Mouse (Mus musculus) left cerebral cortex, adult 18-20 months (tissue): ENCODE measurements around the gene Mkrn2os. TPM values are rescaled to one million over a fixed set of nuclear protein-coding genes. Genes with fewer than 3 reads are reported as not detected.
"Not testable (repeated sequence)": the region's sequence is repeated elsewhere in the genome, so short reads cannot be mapped to it uniquely, and the experiment has no call there.

ENCODE experiments used
- DNase-seq, 2 experiments: peaks; one replicate each; pipeline ENCODE4 v3.0.0; 2021 to 2022; ENCODE audit warnings: low spot score in 2 of 2, mixed read lengths in 1 of 2
- long read RNA-seq, 2 experiments: library from polyadenylated mRNA; stranded (forward); transcript quantifications; one replicate each; pipeline ENCODE4 v2.0.0; 2021
- total RNA-seq, 2 experiments: library from RNA; stranded (reverse); gene quantifications; 2 replicates each; pipeline ENCODE4 v1.2.3; 2021

Mkrn2os gene
- not detected for total RNA-seq
- long read RNA-seq, experiment 1, partial matches to known transcripts, result 0 of 1 reads
- long read RNA-seq, experiment 1, other reads (novel, unspliced or antisense), result 1 of 1 reads
- long read RNA-seq, experiment 2, result 0 reads

DNA sequence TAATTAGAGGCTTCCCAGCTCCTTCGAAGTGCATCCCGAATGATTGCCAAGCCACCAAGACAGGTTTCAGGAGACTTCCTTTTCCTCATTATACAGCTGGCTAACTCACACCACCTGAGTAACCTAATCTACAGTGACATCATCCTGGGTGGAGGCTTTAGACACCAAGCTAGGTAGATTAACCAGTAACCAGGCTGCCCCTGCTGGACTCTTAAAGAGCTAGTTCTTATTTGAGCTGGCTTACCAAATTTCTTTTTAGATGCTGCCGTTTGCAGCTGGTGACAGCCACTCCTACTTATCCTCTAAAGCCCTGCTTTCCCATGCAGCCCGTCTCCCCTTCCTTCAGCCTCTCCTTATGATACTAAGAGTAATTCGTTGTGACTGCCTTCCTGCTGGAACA, at the start of gene Mkrn2os:
Mkrn2os (minus strand) TSS at position 119 of the 400 bp plus-strand sequence.
- no peak for DNase-seq

- not testable (repeated sequence) for DNase-seq
These were observed 45.8 kb upstream of the Mkrn2os start for GRCm38 (mm10) chr6:115638188-115638587.

GRCm38 (mm10) chr6:115634015-115634414, 41.6 kb upstream of the Mkrn2os start:
- DNase-seq, result no peak

GRCm38 (mm10) chr6:115631056-115631795, 38.9 kb upstream of the Mkrn2os start:
- DNase-seq, result no peak

DNA sequence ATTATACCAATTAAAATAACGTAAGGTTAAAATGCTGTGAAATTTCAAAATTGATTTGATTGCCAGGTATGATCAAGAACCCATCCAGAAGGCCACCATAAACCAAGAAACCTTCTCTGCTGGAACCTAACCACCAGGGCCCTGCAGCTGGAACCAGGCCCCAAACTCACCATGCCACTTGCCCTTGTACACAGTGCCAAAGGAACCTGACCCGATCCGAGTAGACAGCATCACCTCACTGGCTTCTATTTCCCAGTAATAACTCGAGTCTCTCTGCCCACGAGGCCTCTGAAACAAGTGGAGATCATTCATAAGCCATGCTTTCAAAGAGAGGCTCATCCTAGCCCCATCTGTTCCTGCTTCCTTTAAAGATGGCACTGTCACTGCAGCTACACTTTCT, 33.7 kb upstream of the Mkrn2os start:
- no peak for DNase-seq

- DNase-seq, result no peak
These were observed 28.6 kb upstream of the Mkrn2os start for GRCm38 (mm10) chr6:115620942-115621341.

- DNase-seq, result no peak
These were observed 27.4 kb upstream of the Mkrn2os start for GRCm38 (mm10) chr6:115619818-115620217.

DNA sequence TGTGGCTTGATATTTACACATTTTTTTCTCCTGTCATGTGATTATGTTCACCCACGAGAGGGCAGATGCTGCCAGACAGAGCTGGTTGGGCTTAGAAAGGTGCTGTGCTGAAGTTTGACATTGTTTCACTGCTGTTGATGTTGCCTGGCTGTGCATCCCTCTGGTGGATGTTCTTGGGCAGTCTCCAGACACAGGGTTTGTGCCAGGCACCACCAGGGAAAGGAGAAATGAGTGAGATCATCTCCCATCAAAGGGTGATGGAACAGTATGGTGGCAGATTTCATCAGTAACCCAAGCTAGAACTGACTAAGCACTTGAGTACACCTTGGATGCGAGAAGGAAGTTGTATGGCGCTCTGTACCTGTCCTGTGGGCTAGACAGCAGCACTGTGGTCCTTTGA, 23.6 kb upstream of the Mkrn2os start:
- no peak for DNase-seq

DNA sequence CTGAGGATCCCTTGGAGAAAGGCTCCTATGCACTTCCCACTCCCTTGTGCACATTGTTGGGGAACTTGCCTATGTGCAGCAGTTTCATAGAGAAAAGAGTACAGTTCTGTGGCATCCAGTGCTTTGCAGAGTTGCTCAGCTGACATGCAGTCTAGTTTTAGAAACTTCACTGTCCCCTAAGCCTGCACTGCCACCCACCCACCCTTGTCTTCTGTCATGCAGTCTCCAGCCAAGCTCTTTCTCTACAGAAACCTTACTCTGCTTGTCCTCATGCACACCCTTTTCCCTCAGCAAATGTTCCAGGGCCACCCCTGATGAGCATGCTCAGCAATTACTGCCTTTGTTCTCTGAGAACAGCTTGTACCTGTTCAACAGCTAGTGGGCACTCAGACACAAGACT, 21.4 kb upstream of the Mkrn2os start:
- peak in 1 of 2 experiments; percentile 34 for DNase-seq

DNA sequence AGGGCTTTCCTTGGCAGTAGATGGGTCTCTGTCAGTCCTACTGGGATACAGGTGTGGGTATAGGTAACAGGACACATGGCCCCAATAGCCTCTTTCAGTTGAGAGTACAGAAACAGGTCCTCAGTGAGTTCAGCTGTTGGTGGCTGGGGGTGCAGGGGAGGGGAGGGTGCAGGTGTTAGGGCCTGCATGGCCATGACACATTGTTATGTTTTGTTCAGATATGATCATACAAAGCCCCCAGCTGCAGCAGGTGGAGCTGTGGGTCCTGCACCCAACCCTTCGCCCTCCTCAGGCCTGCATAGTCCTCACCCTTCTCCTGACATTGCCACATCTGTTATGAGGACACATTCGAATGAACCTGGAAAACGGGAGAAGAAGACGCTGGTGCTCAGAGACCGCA, 17.9 kb upstream of the Mkrn2os start:
- no peak for DNase-seq

DNA sequence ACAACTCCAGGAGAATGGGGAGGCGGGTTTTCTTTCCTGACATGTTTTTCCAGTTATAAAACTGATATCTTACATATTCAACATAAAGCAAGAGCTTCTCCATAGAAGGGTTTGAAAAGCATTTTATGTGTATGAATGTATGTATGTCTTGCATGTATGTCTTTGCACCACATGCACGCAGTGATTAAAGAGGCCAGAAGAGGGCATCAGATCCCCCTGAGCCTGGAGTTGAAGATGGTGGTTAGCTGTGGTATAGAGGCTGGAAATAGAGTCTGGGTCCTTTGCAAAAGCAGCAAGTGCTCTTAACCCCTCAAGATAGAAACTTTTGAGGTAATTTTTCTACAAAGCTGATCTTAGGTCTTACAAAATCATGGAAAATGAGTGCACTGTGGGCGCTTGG, 16.7 kb upstream of the Mkrn2os start:
- DNase-seq, result no peak

- peak; percentile 26 to 36 for DNase-seq
These were observed 15.1 kb upstream of the Mkrn2os start for GRCm38 (mm10) chr6:115607429-115607828.

GRCm38 (mm10) chr6:115606461-115606860, 14.1 kb upstream of the Mkrn2os start:
- no peak for DNase-seq

- peak; percentile 75 to 81 for DNase-seq
These were observed 9.5 kb upstream of the Mkrn2os start, which contains the start of gene Mkrn2 for GRCm38 (mm10) chr6:115601715-115602523. Mkrn2 (plus strand) TSS chr6:115601902.

DNA sequence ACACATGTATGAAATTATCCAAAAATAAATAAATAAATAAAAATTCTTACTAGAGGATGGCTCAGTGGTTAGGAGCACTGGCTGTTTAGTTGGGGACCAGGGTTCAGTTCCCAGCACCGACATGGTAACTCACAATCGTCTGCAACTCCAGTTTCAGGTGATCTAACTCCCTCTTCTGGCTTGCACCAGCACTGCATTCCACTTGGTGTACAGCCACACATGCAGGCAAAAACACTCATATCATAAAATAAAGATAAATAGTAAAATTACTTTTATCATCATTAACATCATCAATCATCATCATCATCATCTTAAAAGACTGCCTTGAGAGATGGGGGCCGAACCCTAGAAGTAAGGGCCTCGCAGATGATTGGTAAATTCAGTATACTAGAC, 8.9 kb upstream of the Mkrn2os start:
- DNase-seq, result no peak

- DNase-seq, result no peak
These were observed 3.3 kb upstream of the Mkrn2os start for GRCm38 (mm10) chr6:115595667-115596066.

DNA sequence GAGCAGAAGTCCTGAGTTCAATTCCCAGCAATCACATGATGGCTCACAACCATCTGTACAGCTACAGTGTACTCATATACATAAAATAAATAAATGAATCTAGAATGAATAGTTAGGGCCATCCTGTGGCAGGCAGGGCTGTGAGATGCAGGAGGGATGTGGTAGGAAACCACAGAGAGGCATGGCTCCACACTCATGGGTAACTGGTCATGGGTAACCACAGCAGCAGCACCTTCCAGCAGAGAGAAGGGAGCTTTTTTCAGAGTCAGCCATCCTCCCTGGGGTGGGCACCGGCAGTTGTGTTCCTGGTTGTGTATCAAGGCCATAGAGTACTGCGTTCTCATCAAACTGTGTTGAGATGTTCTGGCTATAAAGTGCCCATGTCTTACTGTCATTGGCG, 2.1 kb upstream of the Mkrn2os start:
- DNase-seq, result no peak

GRCm38 (mm10) chr6:115593252-115593651, 876 bp upstream of the Mkrn2os start:
- DNase-seq, result no peak

- DNase-seq, result no peak
These were observed 550 bp downstream of the Mkrn2os start for GRCm38 (mm10) chr6:115591692-115592359.

DNA sequence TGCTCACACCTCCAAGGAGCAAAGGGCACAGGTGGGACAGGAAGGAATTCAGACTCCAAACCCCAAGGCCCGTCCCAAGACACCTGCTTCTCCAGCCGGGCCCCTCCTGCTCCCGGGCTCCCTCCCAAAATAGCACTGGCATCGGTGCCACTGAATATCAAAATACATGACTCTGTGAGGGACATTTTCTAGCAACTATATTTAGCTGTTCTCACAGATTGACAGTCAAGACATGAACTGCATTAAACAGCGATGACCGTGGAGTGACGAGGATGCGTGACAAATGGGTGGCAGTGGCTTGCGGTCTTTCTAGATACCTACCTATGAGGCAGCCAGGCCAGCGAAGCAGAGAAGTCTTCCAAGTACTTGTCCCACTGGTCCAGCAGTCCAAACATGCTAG, 6.1 kb downstream of the Mkrn2os start:
- no peak for DNase-seq

DNA sequence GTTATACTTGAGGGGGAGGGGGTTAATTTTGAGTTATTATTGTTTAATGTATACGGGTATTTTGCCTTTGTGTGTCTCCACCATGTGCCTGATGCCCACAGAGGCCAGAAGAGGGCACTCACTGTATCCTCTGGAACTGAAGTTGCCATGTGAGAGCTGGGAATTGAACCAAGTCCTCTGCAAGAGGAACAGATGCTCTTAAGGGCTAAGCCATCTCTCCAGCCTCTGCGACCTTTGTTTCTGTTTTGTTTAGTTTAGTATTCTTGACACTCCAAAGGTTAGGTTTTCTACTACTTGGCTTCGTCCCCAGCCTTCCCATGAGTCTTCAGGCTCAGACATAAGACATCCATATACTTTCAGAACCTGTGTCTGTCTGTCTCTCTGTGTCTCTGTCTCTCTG, 8.2 kb downstream of the Mkrn2os start:
- no peak for DNase-seq
